Mouse (Mus musculus) right cerebral cortex, postnatal 14 days (tissue): Measurements from ENCODE around the gene 9930021J03Rik.
A peak's percentile ranks its signal among the peaks of the same experiment; 100 is the strongest.

Experiments
- DNase-seq: peaks from one replicate; pipeline ENCODE4 v3.0.0; 2022

The 9930021J03Rik gene

GRCm38 (mm10) chr19:29805917-29806785 is at the start of gene 9930021J03Rik:
Gene 9930021J03Rik, minus strand, starts transcription at chr19:29805989.
- DNase-seq, result peak; percentile 99

- no peak for DNase-seq
These were observed 47.9 kb upstream of the 9930021J03Rik start for GRCm38 (mm10) chr19:29853711-29854110.

- DNase-seq, result no peak
These were observed 45.4 kb upstream of the 9930021J03Rik start for GRCm38 (mm10) chr19:29851036-29851690.

- no peak for DNase-seq
These were observed 44.2 kb upstream of the 9930021J03Rik start for GRCm38 (mm10) chr19:29849924-29850551.

- DNase-seq, result no peak
These were observed 38.4 kb upstream of the 9930021J03Rik start for GRCm38 (mm10) chr19:29844036-29844661.

- no peak for DNase-seq
These were observed 37.8 kb upstream of the 9930021J03Rik start for GRCm38 (mm10) chr19:29843641-29844035.

- no peak for DNase-seq
These were observed 37.2 kb upstream of the 9930021J03Rik start for GRCm38 (mm10) chr19:29842973-29843372.

GRCm38 (mm10) chr19:29840642-29841041 is 34.9 kb upstream of the 9930021J03Rik start:
- DNase-seq, result no peak

- no peak for DNase-seq
These were observed 32.9 kb upstream of the 9930021J03Rik start for GRCm38 (mm10) chr19:29838636-29839135.

GRCm38 (mm10) chr19:29838171-29838570 is 32.4 kb upstream of the 9930021J03Rik start:
- DNase-seq, result no peak

- no peak for DNase-seq
These were observed 29.7 kb upstream of the 9930021J03Rik start for GRCm38 (mm10) chr19:29835364-29836034.

- DNase-seq, result no peak
These were observed 25.1 kb upstream of the 9930021J03Rik start for GRCm38 (mm10) chr19:29830911-29831310.

GRCm38 (mm10) chr19:29828558-29828957 is 22.8 kb upstream of the 9930021J03Rik start:
- no peak for DNase-seq

GRCm38 (mm10) chr19:29826686-29827085 is 20.9 kb upstream of the 9930021J03Rik start:
- peak; percentile 27 for DNase-seq

GRCm38 (mm10) chr19:29825003-29825402 is 19.2 kb upstream of the 9930021J03Rik start:
- no peak for DNase-seq

- peak; percentile 20 for DNase-seq
These were observed 18.4 kb upstream of the 9930021J03Rik start for GRCm38 (mm10) chr19:29824034-29824700.

- no peak for DNase-seq
These were observed 17.7 kb upstream of the 9930021J03Rik start for GRCm38 (mm10) chr19:29823456-29824010.

- DNase-seq, result no peak
These were observed 15.2 kb upstream of the 9930021J03Rik start for GRCm38 (mm10) chr19:29820966-29821365.

GRCm38 (mm10) chr19:29812581-29813460 is 7.0 kb upstream of the 9930021J03Rik start, which contains the start of gene Ranbp6:
Gene Ranbp6, minus strand, starts transcription at chr19:29812974.
- DNase-seq, result peak; percentile 94

- no peak for DNase-seq
These were observed 4.2 kb upstream of the 9930021J03Rik start for GRCm38 (mm10) chr19:29810022-29810421.
